Mouse (Mus musculus): ENCODE results near the gene Wdfy3.

DNA sequence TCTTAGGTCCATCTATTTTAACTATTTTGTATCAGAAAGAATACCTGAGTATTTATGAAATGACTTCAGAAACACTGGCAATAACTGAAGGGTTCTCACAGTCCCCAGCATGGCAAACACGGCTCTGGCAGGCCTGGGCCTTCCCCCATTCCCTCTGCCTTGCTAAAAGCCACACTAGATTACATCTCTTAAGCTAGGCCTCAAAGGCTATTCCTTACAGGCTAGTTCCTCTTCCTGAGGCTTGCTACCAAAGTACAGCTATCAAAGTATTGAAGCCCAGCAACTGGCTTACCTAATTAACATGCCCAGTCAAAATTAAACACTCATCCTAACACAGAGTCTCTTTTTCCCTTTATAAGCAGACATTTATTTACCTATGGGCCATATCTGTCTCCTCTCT lies 117.8 kb downstream of the Wdfy3 start:
- no peak for TF ChIP-seq CHD2 (IDR thresholded peaks at IDR 0.05; ENCODE audit: low read depth, low read length)
- no peak for TF ChIP-seq MAFK (IDR thresholded peaks at IDR 0.05; ENCODE audit: insufficient read depth, low read depth, low read length)
